Mouse (Mus musculus): ENCODE data around the gene Dbr1. TPM values are rescaled to one million over a fixed set of nuclear protein-coding genes. Genes with fewer than 3 reads are reported as not detected.

The Dbr1 gene
- total RNA-seq, 2 experiments from 2014 or later: 16.6 to 38.5 TPM

DNA sequence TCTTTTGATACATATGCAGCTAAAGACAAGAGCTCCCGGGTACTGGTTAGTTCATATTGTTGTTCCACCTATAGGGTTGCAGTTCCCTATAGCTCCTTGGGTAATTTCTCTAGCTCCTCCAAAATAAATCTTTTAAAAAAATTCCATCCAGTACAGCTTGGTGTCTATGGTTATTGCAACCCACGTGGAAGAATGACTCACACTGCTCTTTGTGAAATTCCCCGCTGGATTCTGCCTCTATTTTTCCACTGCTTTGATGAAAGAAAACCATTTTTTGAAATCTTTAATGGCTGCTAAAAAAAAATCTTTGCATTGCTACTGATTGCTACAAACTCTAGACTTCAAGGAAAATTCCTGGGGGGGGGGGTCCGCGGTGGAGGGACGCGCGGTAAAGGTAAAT lies 44.1 kb downstream of the Dbr1 start:
- ATAC-seq (ENCODE audit: poor library complexity, severe bottlenecking): no peak

DNA sequence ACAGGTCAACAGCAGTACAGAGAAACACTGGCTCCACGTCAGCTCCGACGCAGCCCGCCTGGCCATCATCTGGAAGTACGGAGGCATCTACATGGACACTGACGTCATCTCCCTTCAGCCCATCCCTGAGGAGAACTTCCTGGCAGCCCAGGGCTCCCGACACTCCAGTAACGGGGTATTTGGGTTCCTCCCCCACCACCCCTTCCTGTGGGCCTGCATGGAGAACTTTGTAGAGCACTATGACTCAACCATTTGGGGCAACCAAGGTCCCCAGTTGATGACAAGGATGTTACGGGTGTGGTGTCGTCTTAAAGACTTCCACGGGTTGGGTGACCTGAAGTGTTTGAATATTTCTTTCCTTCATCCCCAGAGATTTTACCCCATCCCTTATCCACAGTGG lies 44.6 kb downstream of the Dbr1 start:
- ATAC-seq (ENCODE audit: poor library complexity, severe bottlenecking): no peak

GRCm38 (mm10) chr9:99622034-99622433 lies 46.4 kb downstream of the Dbr1 start:
- no peak for ATAC-seq (ENCODE audit: poor library complexity, severe bottlenecking)

DNA sequence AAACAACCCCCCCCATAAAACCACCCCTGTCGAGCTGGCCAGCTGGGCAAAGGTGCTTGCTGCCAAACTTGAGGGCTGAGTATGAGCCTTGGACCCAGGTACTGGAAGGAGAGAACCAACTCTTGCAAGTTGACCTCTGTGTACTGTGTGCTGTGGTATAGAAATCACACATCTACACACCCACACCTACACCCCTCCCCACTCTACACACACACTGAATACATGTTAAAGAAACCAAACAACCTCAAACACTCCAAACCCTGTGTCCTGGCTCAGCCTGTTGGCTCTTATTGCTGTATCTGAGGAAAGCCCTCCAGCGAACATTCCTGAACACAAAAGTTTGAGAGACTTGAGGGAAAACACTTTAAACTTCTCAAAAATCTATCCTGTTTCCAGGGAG lies 47.4 kb downstream of the Dbr1 start:
- no peak for ATAC-seq (ENCODE audit: poor library complexity, severe bottlenecking)

GRCm38 (mm10) chr9:99624117-99624516 lies 48.5 kb downstream of the Dbr1 start:
- ATAC-seq (ENCODE audit: poor library complexity, severe bottlenecking): no peak

DNA sequence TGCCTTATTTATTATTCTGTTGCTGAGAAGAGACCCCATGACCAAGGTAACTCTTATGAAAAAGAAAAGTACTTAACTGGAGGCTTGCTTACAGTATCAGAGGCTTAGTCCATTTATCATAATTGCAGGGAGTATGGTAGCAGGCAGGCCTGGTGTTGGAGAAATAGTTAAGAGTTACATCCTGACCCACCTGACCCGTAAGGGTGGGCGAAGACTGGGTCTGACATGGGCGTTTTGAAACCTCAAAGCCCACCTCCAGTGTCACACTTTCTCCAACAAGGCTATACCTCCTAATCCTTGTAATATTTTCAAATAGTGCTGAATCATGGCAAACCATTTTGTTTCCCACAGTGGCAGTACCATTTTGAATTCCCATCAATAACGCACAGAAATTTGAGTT lies 53.0 kb downstream of the Dbr1 start:
- no peak for ATAC-seq (ENCODE audit: poor library complexity, severe bottlenecking)

- ATAC-seq (ENCODE audit: poor library complexity, severe bottlenecking): no peak
These were observed 53.8 kb downstream of the Dbr1 start, which contains the start of gene Dzip1l for GRCm38 (mm10) chr9:99629281-99630011. TSS of gene Dzip1l (plus strand) at chr9:99629496.

- no peak for ATAC-seq (ENCODE audit: poor library complexity, severe bottlenecking)
These were observed 54.5 kb downstream of the Dbr1 start for GRCm38 (mm10) chr9:99630071-99630470.

DNA sequence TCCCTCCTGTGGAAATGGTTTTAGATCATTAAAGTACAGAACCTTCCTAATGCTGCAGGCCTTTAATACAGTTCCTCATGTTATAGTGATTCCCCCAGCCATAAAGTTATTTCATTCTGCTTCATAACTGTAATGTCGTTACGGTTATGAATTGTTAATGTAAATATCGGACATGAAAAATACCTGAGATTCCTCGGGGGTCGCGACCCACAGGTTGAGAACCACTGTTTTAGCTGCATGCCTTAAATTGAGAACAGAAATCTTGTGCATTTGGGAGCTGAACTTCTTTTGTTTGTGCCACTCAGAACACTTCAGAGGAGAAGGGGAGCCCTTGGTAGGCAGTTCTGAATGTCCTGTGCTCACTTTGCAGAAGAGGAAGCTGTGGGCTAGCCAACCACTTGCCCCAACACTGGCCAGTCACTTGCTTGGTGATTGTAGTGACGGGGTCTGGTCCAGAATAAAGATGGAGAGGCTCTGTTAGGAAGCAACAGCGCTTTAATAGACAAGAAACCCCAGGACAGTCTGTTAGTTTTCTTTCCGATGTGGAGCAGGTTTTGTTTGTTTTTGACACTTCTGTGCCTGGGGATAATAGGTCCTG lies 55.0 kb downstream of the Dbr1 start:
- no peak for ATAC-seq (ENCODE audit: poor library complexity, severe bottlenecking)

GRCm38 (mm10) chr9:99631781-99632180 lies 56.2 kb downstream of the Dbr1 start:
- no peak for ATAC-seq (ENCODE audit: poor library complexity, severe bottlenecking)

DNA sequence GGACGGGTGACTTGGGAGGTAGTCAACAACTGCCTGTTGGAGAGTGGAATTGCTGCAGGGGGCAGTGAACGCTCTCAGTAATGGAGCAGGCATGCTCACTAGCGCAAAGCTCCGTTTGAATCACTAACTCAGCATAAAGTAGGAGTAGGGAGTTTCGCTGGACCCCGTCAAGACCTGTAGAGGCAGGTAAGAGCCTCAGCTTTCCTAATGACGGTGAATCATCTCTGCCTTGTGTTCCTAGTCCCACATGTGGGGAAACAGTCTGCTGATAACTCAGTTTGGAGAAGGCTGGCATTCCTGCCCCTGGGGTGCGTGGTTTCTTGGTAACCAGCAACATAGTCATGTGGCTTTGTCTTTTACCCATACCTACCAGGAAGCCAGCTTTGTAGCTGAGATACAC lies 56.7 kb downstream of the Dbr1 start:
- ATAC-seq (ENCODE audit: poor library complexity, severe bottlenecking): no peak

Other genes with a start within 250 kb of the Dbr1 start
- not detected in 2 replicates for gene Esyt3, start 217.2 kb upstream of the Dbr1 start, total RNA-seq (2015)
- gene Esyt3, start 217.2 kb upstream of the Dbr1 start, total RNA-seq (2017): not detected in 2 replicates
- 0.50 and 1.6 TPM in 2 replicates for gene Mras, start 138.4 kb upstream of the Dbr1 start, total RNA-seq (2015)
- gene Mras, start 138.4 kb upstream of the Dbr1 start, total RNA-seq (2017): 0.41 and 0.48 TPM in 2 replicates
- gene Nme9, start 124.3 kb upstream of the Dbr1 start, total RNA-seq (2015): not detected in 2 replicates
- gene Nme9, start 124.3 kb upstream of the Dbr1 start, total RNA-seq (2017): not detected in 2 replicates
- 21.3 and 22.9 TPM in 2 replicates for gene Armc8, start 6.9 kb upstream of the Dbr1 start, total RNA-seq (2015)
- gene Armc8, start 6.9 kb upstream of the Dbr1 start, total RNA-seq (2017): 22.6 and 26.1 TPM in 2 replicates
- gene A4gnt, start 36.7 kb downstream of the Dbr1 start, total RNA-seq (2015): not detected in 2 replicates
- gene A4gnt, start 36.7 kb downstream of the Dbr1 start, total RNA-seq (2017): not detected in 2 replicates
- not detected in 2 replicates for gene Dzip1l, start 53.7 kb downstream of the Dbr1 start, total RNA-seq (2015)
- gene Dzip1l, start 53.7 kb downstream of the Dbr1 start, total RNA-seq (2017): not detected in 2 replicates
- gene Cldn18, start 141.5 kb downstream of the Dbr1 start, total RNA-seq (2015): not detected in 2 replicates
- gene Cldn18, start 141.5 kb downstream of the Dbr1 start, total RNA-seq (2017): not detected in 2 replicates